Mouse (Mus musculus): ENCODE measurements around the gene Med16. TPM values are rescaled to one million over a fixed set of nuclear protein-coding genes. Genes with fewer than 3 reads are reported as not detected.

Med16 gene
- total and polyA plus RNA-seq, 2 experiments from 2014 or later, result 55.3 to 79.6 TPM

DNA sequence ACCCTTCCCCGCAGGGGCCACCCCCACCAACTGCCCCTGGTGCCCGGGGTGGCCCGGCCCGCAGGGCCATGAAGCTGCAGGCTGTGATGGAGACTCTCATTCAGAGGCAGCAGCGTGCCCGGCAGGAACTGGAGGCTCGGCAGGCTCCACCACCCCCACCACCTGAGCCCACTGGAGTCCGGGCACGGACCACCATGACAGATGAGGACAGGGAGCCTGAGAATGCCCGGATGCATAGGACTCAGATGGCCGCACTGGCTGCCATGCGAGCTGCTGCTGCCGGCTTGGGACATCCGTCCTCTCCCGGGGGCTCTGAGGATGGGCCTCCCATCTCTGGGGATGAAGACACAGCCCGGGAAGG is 22.1 kb upstream of the Med16 start:
- no peak for DNase-seq (ENCODE audit: low spot score)
- Histone ChIP-seq H3K4me2 (ENCODE audit: low read depth, low read length, poor library complexity, severe bottlenecking) (no peak overlapping the region), H3K9ac (replicated peaks; ENCODE audit: low read length, poor library complexity, severe bottlenecking) (no peak overlapping the region), H3K9me3 (ENCODE audit: low read length) (no peaks in the 10 kb centered on the region), H3K27ac (ENCODE audit: low read depth, low read length) (no peak overlapping the region), H3K4me3 (ENCODE audit: low read depth, low read length) (no peak overlapping the region), H3K36me3 (ENCODE audit: insufficient read depth, low read length) (peaks cover 14% of the 10 kb centered on the region; the same call in 1 of the 2 replicates), H3K27me3 (ENCODE audit: insufficient read depth, low read length) (no peaks in the 10 kb centered on the region), H3K4me1 (ENCODE audit: insufficient read depth, low read length) (peaks cover under 1% of the 10 kb centered on the region; the same call in 1 of the 2 replicates)
- WGBS, result 83% methylated on average over 16 of the region's 16 CpGs
- ATAC-seq (ENCODE audit: low FRiP score), result no peak
- no peak for TF ChIP-seq CTCF (IDR thresholded peaks at IDR 0.05)

DNA sequence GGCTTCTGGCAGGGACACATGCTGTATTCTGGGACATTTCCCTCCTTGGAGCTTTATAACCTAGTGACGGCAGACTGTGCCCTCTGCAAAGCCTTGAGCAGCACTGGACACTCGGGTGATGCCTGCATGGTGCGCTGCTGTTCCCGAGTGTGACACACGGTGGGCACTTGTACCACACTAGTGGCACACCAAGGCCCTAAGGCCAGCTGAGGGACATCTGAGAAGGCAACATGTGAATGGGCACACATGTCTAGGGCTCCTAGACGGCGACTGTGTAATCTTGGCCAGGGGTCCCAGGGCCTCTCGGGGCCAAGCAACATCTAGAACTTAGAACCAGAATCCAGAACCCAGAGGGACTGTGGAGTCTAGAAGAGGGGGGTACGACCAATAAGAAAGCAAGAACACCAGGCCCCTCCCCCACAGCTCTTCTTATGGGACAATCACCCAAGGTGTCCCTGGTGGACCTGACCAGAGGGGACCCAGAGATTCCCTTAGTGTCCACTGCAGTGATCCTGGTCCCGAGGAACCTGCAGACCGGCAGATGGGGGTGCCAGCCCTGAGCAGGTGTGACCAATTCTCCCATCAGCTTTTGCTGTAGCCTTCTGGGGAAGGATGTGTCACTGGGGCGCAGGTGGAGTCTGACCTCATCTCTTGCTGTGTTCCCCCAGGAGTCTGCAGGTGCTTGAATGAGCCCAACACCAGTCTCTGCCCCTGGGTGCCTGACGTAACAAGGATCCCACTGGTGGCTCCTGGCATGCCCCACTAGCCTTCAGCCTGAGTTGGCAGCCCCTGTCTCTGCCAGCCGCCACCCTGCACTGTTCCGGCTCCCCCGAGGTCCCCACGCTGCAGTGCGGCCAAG is 21.5 kb upstream of the Med16 start:
- Histone ChIP-seq H3K4me1 (ENCODE audit: insufficient read depth, low read length) (peaks cover 4% of the 10 kb centered on the region; the same call in 1 of the 2 replicates), H3K4me2 (ENCODE audit: low read depth, low read length, poor library complexity, severe bottlenecking) (no peak overlapping the region; the same call in 1 of the 2 replicates), H3K9ac (replicated peaks; ENCODE audit: low read length, poor library complexity, severe bottlenecking) (no peak overlapping the region), H3K36me3 (ENCODE audit: insufficient read depth, low read length) (peaks cover 14% of the 10 kb centered on the region; the same call in 1 of the 2 replicates), H3K4me3 (ENCODE audit: low read depth, low read length) (no peak overlapping the region), H3K27me3 (ENCODE audit: insufficient read depth, low read length) (no peaks in the 10 kb centered on the region), H3K27ac (ENCODE audit: low read depth, low read length) (no peak overlapping the region), H3K9me3 (ENCODE audit: low read length) (no peaks in the 10 kb centered on the region)
- no peak for TF ChIP-seq CTCF (IDR thresholded peaks at IDR 0.05)
- ATAC-seq (ENCODE audit: low FRiP score) (no peak), DNase-seq (ENCODE audit: low spot score) (no peak)
- WGBS, result 86% methylated on average over 18 of the region's 18 CpGs

DNA sequence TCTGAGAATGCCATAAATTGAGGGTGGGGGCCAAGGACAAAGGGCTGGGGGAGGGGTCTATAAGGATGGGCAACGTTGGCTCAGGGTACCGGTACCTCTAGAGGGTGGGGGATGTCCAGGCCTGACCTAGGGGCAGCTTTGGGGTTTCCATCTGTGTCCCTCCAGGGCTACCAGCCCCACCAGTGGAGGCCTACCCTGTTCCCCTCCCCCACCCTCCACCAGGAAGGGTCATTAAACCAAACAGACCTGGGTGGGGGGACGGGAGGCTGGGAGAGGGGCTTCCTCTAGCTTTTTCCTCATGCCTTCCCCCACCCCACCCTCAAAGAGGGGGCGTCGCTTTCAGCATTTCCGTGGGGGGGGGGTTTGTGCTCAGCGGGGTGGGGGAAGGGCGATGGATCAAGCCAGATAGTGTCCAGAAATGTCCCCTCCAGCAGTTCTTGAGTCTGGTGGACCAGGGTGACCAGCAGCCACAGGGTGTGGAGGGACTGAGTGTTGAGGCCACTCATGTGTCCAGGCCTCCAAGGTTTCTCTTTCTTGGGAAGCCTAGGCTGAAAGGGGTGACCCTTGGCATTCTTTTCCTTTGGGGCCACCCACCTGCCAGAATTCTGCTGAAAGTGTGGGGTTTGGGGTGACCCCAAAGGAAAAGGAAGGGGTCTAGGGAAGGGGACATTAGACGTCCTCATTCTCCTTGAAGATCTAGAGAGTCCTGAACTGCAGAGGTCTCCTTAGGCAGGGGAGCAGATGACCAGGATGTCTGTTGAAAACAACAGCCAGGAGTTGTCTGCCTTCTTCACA is 20.4 kb upstream of the Med16 start:
- ATAC-seq (ENCODE audit: low FRiP score) (no peak), DNase-seq (ENCODE audit: low spot score) (no peak)
- Histone ChIP-seq H3K9ac (replicated peaks; ENCODE audit: low read length, poor library complexity, severe bottlenecking) (peak overlapping the region; percentile 50), H3K36me3 (ENCODE audit: insufficient read depth, low read length) (peaks cover 14% of the 10 kb centered on the region; the same call in 1 of the 2 replicates), H3K9me3 (ENCODE audit: low read length) (no peaks in the 10 kb centered on the region), H3K4me1 (ENCODE audit: insufficient read depth, low read length) (peaks cover 4% of the 10 kb centered on the region; the same call in 1 of the 2 replicates), H3K27me3 (ENCODE audit: insufficient read depth, low read length) (no peaks in the 10 kb centered on the region), H3K4me3 (ENCODE audit: low read depth, low read length) (peak overlapping the region; percentile 89), H3K4me2 (ENCODE audit: low read depth, low read length, poor library complexity, severe bottlenecking) (peak overlapping the region; percentile 90), H3K27ac (ENCODE audit: low read depth, low read length) (peak overlapping the region; percentile 82)
- 39% methylated on average over 7 of the region's 9 CpGs for WGBS
- TF ChIP-seq CTCF (IDR thresholded peaks at IDR 0.05), result no peak

DNA sequence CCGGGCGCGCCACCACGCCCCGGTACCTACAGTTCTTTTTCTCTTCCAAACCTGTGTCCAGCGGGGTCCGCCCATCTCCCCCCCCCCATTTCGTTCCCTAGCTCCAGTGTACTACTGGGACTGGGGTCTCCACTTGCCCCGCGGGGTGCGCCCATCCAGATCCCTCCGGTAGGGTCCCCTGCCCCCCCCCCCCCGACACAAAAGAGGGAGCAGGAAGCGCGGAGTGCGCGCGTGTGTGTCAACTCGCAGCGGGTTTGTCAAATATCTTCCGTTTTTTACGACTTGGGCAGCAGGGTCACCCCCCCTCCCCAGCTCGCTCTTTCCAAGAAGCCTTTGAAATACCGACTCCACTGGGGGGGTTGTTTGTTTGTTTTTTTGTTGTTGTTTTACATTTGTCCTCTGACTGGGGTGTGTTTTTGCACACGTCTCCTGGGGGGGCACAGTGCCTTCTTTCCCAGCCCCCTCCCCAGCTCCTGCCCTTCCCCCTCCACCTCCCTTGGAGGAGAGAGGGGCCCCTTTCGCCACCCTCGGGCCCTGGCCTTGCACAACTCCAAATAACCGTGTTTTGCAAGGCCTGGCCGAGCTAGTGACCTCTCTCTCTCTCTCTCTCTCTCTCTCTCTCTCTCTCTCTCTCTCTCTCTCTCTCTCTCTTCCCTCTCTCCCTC is 19.4 kb upstream of the Med16 start:
- peak overlapping the region; percentile 89 for H3K4me3 ChIP-seq (ENCODE audit: low read depth, low read length)
- H3K4me1 ChIP-seq (ENCODE audit: insufficient read depth, low read length), result peaks cover 4% of the 10 kb centered on the region; the same call in 1 of the 2 replicates
- H3K27ac ChIP-seq (ENCODE audit: low read depth, low read length), result peak overlapping the region; percentile 82
- H3K4me2 ChIP-seq (ENCODE audit: low read depth, low read length, poor library complexity, severe bottlenecking), result peak overlapping the region; percentile 90
- H3K27me3 ChIP-seq (ENCODE audit: insufficient read depth, low read length), result peaks cover 5% of the 10 kb centered on the region
- peak overlapping the region; percentile 86 for H3K9ac ChIP-seq (replicated peaks; ENCODE audit: low read length, poor library complexity, severe bottlenecking)
- DNase-seq (ENCODE audit: low spot score), result no peak
- ATAC-seq (ENCODE audit: low FRiP score), result no peak
- no peaks in the 10 kb centered on the region for H3K9me3 ChIP-seq (ENCODE audit: low read length)
- no peak for TF ChIP-seq CTCF (IDR thresholded peaks at IDR 0.05)
- under 1% methylated on average over 25 of the region's 29 CpGs for WGBS
- peaks cover 10% of the 10 kb centered on the region; the same call in 1 of the 2 replicates for H3K36me3 ChIP-seq (ENCODE audit: insufficient read depth, low read length)

DNA sequence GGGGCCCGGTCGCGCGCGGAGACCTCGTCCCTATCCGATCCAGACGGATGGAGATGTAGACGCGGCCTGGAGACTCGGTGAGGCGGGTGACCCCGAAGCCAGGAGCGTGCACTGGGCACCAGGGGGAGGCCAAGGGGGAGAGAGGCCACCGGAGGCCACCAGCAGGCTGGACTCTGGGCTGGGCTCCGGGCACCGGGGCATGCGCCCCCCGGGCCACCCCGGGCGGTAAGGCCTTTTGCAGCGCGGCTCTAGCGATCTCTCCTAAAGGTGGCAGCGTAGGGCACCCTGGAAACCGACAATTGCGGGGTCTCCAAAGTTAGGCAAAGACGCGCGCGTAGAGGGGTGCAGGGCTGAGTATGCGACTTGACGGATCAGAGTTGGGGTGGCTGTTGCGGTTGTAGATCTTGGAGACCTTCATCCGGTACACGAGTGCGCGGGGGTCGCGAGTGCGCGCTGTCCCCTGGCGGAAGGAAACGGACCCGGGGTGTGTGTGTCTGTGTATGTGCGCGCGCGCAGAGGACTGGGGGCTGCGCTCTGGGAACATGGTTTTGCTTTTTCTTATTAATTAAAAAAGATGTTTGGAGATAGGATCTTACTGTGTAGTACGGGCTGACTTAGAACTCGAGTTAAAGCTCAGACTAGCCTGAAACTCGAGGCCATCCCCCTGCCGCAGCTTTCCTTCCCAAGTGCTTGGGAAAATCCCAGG is 18.8 kb upstream of the Med16 start:
- Histone ChIP-seq H3K4me1 (ENCODE audit: insufficient read depth, low read length) (peaks cover 4% of the 10 kb centered on the region; the same call in 1 of the 2 replicates), H3K4me3 (ENCODE audit: low read depth, low read length) (peak overlapping the region; percentile 89), H3K27ac (ENCODE audit: low read depth, low read length) (peak overlapping the region; percentile 82), H3K9me3 (ENCODE audit: low read length) (no peaks in the 10 kb centered on the region), H3K9ac (replicated peaks; ENCODE audit: low read length, poor library complexity, severe bottlenecking) (peak overlapping the region; percentile 86), H3K27me3 (ENCODE audit: insufficient read depth, low read length) (peaks cover 12% of the 10 kb centered on the region), H3K36me3 (ENCODE audit: insufficient read depth, low read length) (peaks cover 10% of the 10 kb centered on the region; the same call in 1 of the 2 replicates), H3K4me2 (ENCODE audit: low read depth, low read length, poor library complexity, severe bottlenecking) (peak overlapping the region; percentile 90)
- peak; percentile 53 for DNase-seq (ENCODE audit: low spot score)
- TF ChIP-seq CTCF (IDR thresholded peaks at IDR 0.05), result peak; percentile 36
- under 1% methylated on average over 50 of the region's 54 CpGs for WGBS
- peak; percentile 29 for ATAC-seq (ENCODE audit: low FRiP score)
